Mouse (Mus musculus) bone marrow, adult 2 months (tissue): ENCODE results near the gene Cd82. TPM values are rescaled to one million over a fixed set of nuclear protein-coding genes. Genes with fewer than 3 reads are reported as not detected.

Experiments used
- H3K27ac ChIP-seq: fragments of 200-500 bp; 2 replicates; pipeline ENCODE4 v1.5.1; 2012; ENCODE audit warnings: low read depth, mild to moderate bottlenecking, control low read depth, inconsistent platforms, low read length; ENCODE audit not compliant: control insufficient read depth, poor library complexity, insufficient read depth
- H3K4me1 ChIP-seq: fragments of 200-500 bp; 2 replicates; pipeline ENCODE4 v1.6.1; 2011; ENCODE audit warnings: low read length; ENCODE audit not compliant: control insufficient read depth, insufficient read depth
- H3K4me3 ChIP-seq: fragments of 200-500 bp; replicated peaks from 2 replicates; pipeline ENCODE3; 2011; ENCODE audit warnings: mild to moderate bottlenecking, low read depth, low read length, control low read depth; ENCODE audit not compliant: control insufficient read depth
- CTCF ChIP-seq: fragments of 200-500 bp; IDR thresholded peaks from 2 replicates; pipeline ENCODE4 v1.5.1; 2011; ENCODE audit warnings: low read length, control low read depth; ENCODE audit not compliant: control insufficient read depth, insufficient read depth
- POLR2A ChIP-seq: fragments of 200-500 bp; IDR thresholded peaks from 2 replicates; pipeline ENCODE4 v1.6.1; 2011; ENCODE audit warnings: low read depth, mild to moderate bottlenecking, control low read depth, low read length, borderline replicate concordance; ENCODE audit not compliant: control insufficient read depth
- WGBS: fragments of 180-500 bp; shearing (Covaris S2); methylation state at CpG from one replicate; pipeline ENCODE4 v1.1.7; 2018; 5-methylcytosine and 5-hydroxymethylcytosine counted together
- polyA plus RNA-seq: library from polyadenylated mRNA; stranded (reverse); fragments of >200 nt; gene quantifications from 2 replicates; pipeline ENCODE4 v1.2.4, GENCODE M21; 2011; ENCODE audit warnings: low replicate concordance; ENCODE audit not compliant: missing spikeins, insufficient read depth, insufficient read length

Cd82 gene
- polyA plus RNA-seq, 1 experiment = 111 TPM

GRCm38 (mm10) chr2:93421320-93421719, 41.6 kb downstream of the Cd82 start:
- no peak for TF ChIP-seq POLR2A
- peak; percentile 86 for TF ChIP-seq CTCF
- Histone ChIP-seq H3K27ac (no peak overlapping the region), H3K4me1 (no peaks in the 10 kb centered on the region; the same call in 1 of the 2 replicates), H3K4me3 (no peak overlapping the region)
- WGBS = 35% methylated on average over 7 of the region's 7 CpGs

GRCm38 (mm10) chr2:93419971-93420370, 43.0 kb downstream of the Cd82 start:
- TF ChIP-seq POLR2A (no peak), CTCF (no peak)
- H3K4me3 ChIP-seq = no peak overlapping the region
- H3K4me1 ChIP-seq = no peaks in the 10 kb centered on the region; the same call in 1 of the 2 replicates
- 91% methylated on average over 12 of the region's 12 CpGs for WGBS
- no peak overlapping the region for H3K27ac ChIP-seq

DNA sequence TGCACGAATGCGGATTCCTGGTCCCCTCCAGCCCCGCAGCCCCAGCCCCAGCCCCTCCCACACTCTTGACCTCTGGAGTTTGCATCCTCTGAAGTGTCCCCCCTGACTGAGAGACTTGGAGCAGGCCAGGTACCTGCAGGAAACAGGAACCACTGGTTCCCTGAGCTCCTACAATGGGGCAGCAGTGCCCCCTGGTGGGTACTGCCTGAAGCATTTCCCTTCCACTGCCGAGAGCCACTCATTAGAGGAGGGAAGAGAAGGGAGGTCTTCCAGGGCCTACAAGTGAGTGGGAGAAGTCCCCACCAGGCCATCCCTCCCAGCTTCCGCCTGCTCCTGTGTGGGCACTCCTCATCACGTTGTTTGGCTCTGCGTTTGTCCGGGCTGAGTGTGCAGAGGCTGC, 44.5 kb downstream of the Cd82 start:
- H3K4me3 ChIP-seq = no peak overlapping the region
- H3K4me1 ChIP-seq = no peaks in the 10 kb centered on the region
- WGBS = 52% methylated on average over 8 of the region's 8 CpGs
- no peak overlapping the region for H3K27ac ChIP-seq
- TF ChIP-seq CTCF (peak; percentile 76), POLR2A (no peak)

DNA sequence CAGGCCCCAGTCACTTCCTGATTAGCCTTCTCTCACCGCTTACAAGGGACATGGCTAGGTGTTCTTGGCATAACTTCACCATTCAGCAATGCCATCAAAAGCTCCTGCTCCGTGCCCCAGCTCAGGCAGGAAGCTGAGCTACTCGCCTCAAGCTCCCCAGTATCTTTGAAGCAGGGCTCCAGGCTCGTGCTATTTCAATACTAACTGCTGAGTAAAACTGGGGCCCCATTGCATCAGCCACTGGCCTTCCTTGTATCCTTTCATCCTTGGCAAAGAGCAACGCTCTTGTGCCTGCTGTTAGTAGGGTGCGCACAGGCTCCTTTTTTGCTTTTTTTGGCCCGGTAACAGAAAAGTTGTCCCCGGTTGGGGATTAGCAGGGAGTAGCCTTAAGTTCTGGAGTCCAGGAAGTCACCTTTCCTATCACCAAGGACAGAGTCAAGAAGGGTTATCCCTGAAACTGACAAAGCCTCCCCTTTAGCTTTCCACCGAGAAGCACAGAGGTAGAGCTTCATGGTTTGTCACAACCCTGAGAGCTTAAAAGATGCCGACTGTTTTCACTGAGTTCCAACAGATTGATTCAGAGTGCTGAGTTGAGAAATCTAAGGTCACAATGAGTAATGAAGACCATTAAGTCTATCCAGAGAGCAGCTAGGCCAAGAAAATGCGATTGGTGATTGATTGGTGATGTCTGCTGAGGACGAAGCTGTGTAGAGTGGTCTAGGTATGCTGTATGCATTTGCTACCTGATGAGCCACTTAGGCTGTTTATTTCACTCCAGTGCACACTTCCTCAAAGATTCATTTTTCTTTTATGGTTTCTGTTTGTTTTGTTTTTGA, 45.8 kb downstream of the Cd82 start:
- TF ChIP-seq CTCF = no peak
- no peak for TF ChIP-seq POLR2A
- H3K27ac ChIP-seq = no peak overlapping the region
- H3K4me3 ChIP-seq = no peak overlapping the region
- WGBS = 77% methylated on average over 12 of the region's 12 CpGs
- H3K4me1 ChIP-seq = no peaks in the 10 kb centered on the region

- H3K27ac ChIP-seq = no peak overlapping the region
- WGBS = 49% methylated on average over 5 of the region's 5 CpGs
- TF ChIP-seq POLR2A (no peak), CTCF (peak; percentile 89)
- no peaks in the 10 kb centered on the region for H3K4me1 ChIP-seq
- H3K4me3 ChIP-seq = no peak overlapping the region
Observed at GRCm38 (mm10) chr2:93415281-93415680, 47.7 kb downstream of the Cd82 start.

- no peaks in the 10 kb centered on the region for H3K4me1 ChIP-seq
- no peak overlapping the region for H3K4me3 ChIP-seq
- no peak overlapping the region for H3K27ac ChIP-seq
- WGBS = 87% methylated on average over 9 of the region's 9 CpGs
- no peak for TF ChIP-seq CTCF
- no peak for TF ChIP-seq POLR2A
Observed at GRCm38 (mm10) chr2:93414163-93414562, 48.8 kb downstream of the Cd82 start.

GRCm38 (mm10) chr2:93413367-93414014, 49.4 kb downstream of the Cd82 start:
- TF ChIP-seq CTCF = peak; percentile 88
- no peak for TF ChIP-seq POLR2A
- 49% methylated on average over 7 of the region's 7 CpGs for WGBS

DNA sequence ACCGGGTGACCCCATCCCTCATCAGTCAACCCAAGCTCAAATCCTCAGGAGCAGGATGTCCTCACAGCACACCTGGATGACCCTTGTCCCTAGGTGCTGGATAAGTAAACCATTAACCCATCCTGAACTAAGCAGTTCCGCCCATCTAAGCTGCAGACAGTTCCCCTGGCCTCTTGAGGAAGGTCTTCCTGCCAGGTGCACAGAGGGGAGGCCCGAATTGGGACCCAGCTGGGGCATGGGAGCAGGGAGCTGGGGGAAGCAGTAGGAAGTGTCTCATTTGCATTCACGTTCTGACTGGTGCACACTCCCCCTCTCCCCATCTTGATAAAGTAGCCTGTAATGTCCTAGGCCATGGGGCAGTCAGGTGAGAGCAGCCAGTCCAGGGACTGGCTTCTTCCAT, 50.8 kb downstream of the Cd82 start:
- Histone ChIP-seq H3K4me1 (no peaks in the 10 kb centered on the region), H3K4me3 (no peak overlapping the region), H3K27ac (no peak overlapping the region)
- 50% methylated on average over 4 of the region's 4 CpGs for WGBS
- no peak for TF ChIP-seq CTCF
- no peak for TF ChIP-seq POLR2A

More at GRCm38 (mm10) chr2:93413367-93414014, 49.4 kb downstream of the Cd82 start:
- H3K27ac ChIP-seq = no peak overlapping the region
- no peak overlapping the region for H3K4me3 ChIP-seq
- no peaks in the 10 kb centered on the region for H3K4me1 ChIP-seq
